Mouse (Mus musculus) ES-E14 (cell line): ENCODE measurements at regions not wholly inside any gene's neighbourhood (a gene's known extent, or its start where the extent isn't known, plus 50 kb on each side); places are given as distances from the start of the nearest gene placed in this dataset.
A peak's percentile ranks its signal among the peaks of the same experiment; 100 is the strongest.

Experiments used
- DNase-seq: peaks from one replicate; pipeline ENCODE4 v3.0.0-alpha.2; 2013; ENCODE audit warnings: low read depth, low spot score
- H3K27ac ChIP-seq: 2 replicates; pipeline ENCODE4 v1.5.1; 2012; ENCODE audit warnings: low read depth, mild to moderate bottlenecking, low read length, moderate library complexity, mixed read lengths; ENCODE audit not compliant: poor library complexity, insufficient read depth, severe bottlenecking
- H3K36me3 ChIP-seq: 2 replicates; pipeline ENCODE4 v1.6.1; 2012; ENCODE audit warnings: mild to moderate bottlenecking, low read length, moderate library complexity, mixed read lengths; ENCODE audit not compliant: control insufficient read depth, poor library complexity, insufficient read depth, severe bottlenecking
- H3K4me1 ChIP-seq, 2 experiments: fragments of 150-350 bp in 1 of 2; sonication (generic) in 1 of 2; 2 replicates each; pipeline ENCODE4 v1.6.1; 2012; ENCODE audit warnings: low read length in 2 of 2, mild to moderate bottlenecking in 1 of 2, mixed read lengths in 1 of 2; ENCODE audit not compliant: control insufficient read depth in 2 of 2, insufficient read depth in 2 of 2, poor library complexity in 1 of 2
- H3K4me3 ChIP-seq, 2 experiments: fragments of 150-350 bp in 1 of 2; sonication (generic) in 1 of 2; 2 replicates each; pipeline ENCODE4 v1.5.1; 2012; ENCODE audit warnings: low read length in 2 of 2, low read depth in 1 of 2, mild to moderate bottlenecking in 1 of 2, mixed read lengths in 1 of 2; ENCODE audit not compliant: insufficient read depth in 1 of 2, poor library complexity in 1 of 2, severe bottlenecking in 1 of 2
- H3K9ac ChIP-seq: 2 replicates; pipeline ENCODE4 v1.6.1; 2012; ENCODE audit warnings: low read depth, mild to moderate bottlenecking, low read length, mixed read lengths; ENCODE audit not compliant: poor library complexity, insufficient read depth, severe bottlenecking
- H3K9me3 ChIP-seq: fragments of 150-350 bp; sonication (generic); 2 replicates; pipeline ENCODE4 v1.6.1; 2012; ENCODE audit warnings: low read depth, mild to moderate bottlenecking, low read length; ENCODE audit not compliant: control insufficient read depth, insufficient read depth
- CHD2 ChIP-seq: IDR thresholded peaks from 2 replicates; pipeline ENCODE4 v1.6.1; 2014; ENCODE audit warnings: mild to moderate bottlenecking, low read depth, low read length, inconsistent platforms
- HCFC1 ChIP-seq: IDR thresholded peaks from 2 replicates; pipeline ENCODE4 v1.6.1; 2012; ENCODE audit warnings: low read length, inconsistent platforms, borderline replicate concordance; ENCODE audit not compliant: insufficient read depth
- MAFK ChIP-seq: IDR thresholded peaks from 2 replicates; pipeline ENCODE4 v1.6.1; 2014; ENCODE audit warnings: mild to moderate bottlenecking, low read depth, low read length, inconsistent platforms; ENCODE audit not compliant: insufficient read depth
- ZC3H11A ChIP-seq: IDR thresholded peaks from 2 replicates; pipeline ENCODE4 v1.6.1; 2012; ENCODE audit warnings: low read depth, mild to moderate bottlenecking, inconsistent platforms, low read length, borderline replicate concordance
- ZNF384 ChIP-seq: IDR thresholded peaks from 2 replicates; pipeline ENCODE4 v1.6.1; 2012; ENCODE audit warnings: low read depth, low read length, inconsistent platforms
- in situ Hi-C, 2 experiments: fragments of 600-800 bp; cut with MboI; formaldehyde crosslinking; loops; one replicate each; pipeline ENCODE4 v1.15.1; 2025; ENCODE audit warnings: low sequenced_read_pairs in 2 of 2, inconsistent platforms in 1 of 2; ENCODE audit not compliant: unreplicated experiment in 2 of 2

DNA sequence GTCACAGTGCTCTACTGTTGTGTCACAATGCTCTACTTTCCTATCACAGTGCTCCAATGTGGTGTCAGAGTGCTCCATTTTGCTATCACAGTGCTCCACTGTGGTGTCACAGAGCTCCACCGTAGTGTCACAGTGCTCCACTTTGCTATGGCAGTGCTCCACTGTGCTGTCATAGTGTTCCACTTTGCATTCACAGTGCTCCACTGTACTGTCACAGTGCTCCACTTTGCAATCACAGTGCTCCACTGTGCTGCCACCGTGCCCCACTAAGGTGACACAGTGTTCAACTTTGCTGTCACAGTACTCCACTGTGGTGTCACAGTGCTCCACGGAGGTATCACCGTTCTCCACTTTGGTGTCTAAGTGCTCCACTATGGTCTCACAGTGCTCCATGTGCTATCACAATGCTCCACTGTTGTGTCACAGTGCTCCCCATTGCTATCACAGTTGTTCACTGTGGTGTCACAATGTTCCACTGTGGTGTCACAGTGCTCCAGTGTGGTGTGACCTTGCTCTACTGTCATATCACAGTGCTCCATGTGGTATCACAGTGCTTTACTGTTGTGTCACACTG, 78.9 kb upstream of the Trpm1 start:
- H3K4me3 ChIP-seq: no peak overlapping the region
- no peak overlapping the region for H3K9ac ChIP-seq
- DNase-seq: no peak
- H3K36me3 ChIP-seq: no peaks in the 10 kb centered on the region
- H3K27ac ChIP-seq: peak overlapping the region; percentile 7; the same call in 1 of the 2 replicates
- in situ Hi-C loops: no loop called here
- no peaks in the 10 kb centered on the region for H3K9me3 ChIP-seq
- H3K4me1 ChIP-seq: no peaks in the 10 kb centered on the region
- TF ChIP-seq HCFC1 (no peak), MAFK (no peak), ZC3H11A (no peak), ZNF384 (no peak), CHD2 (no peak)

DNA sequence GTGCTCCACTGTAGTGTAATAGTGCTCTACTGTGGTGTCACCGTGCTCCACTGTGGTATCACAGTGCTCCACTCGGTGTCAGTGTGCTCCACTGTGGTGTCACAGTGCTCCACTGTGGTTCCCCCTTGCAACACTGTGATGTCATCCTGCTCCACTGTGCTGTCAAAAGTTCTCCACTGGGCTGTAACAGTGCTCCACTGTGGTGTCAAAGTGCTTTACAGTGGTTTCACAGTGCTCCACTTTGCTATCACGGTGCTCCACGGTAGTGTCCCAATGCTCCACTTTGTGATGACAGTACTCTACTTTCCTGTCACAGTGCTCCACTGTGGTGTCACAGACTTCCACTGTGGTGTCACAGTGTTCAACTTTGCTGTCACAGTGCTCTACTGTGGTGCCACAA, 79.4 kb upstream of the Trpm1 start:
- Histone ChIP-seq H3K4me1 (no peaks in the 10 kb centered on the region), H3K4me3 (no peak overlapping the region), H3K9ac (no peak overlapping the region), H3K9me3 (no peaks in the 10 kb centered on the region), H3K36me3 (no peaks in the 10 kb centered on the region), H3K27ac (no peak overlapping the region)
- no peak for DNase-seq
- TF ChIP-seq HCFC1: no peak
- TF ChIP-seq ZC3H11A: no peak
- no peak for TF ChIP-seq ZNF384
- TF ChIP-seq CHD2: no peak
- TF ChIP-seq MAFK: no peak
- in situ Hi-C loops: no loop called here

DNA sequence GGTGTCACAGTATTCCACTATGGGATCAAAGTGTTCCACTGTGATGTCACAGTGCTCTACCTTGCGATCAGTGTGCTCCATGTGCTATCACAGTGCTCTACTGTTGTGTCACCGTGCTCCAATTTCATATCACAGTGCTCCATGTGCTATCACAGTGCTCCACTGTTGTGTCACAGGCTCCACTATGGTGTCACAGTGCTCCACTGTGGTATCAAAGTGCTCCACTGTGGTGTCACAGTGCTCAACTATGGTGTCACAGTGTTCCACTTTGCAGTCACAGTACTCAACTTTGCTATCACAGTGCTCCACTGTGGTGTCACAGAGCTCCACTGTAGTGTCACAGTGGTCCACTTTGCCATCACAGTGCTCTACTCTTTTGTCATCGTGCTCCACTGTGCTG, 79.9 kb upstream of the Trpm1 start:
- Histone ChIP-seq H3K4me3 (no peak overlapping the region), H3K9ac (no peak overlapping the region), H3K27ac (no peak overlapping the region; the same call in 1 of the 2 replicates), H3K36me3 (no peaks in the 10 kb centered on the region), H3K9me3 (no peaks in the 10 kb centered on the region), H3K4me1 (no peaks in the 10 kb centered on the region)
- in situ Hi-C loops: no loop called here
- TF ChIP-seq ZC3H11A: no peak
- no peak for TF ChIP-seq ZNF384
- TF ChIP-seq CHD2: no peak
- TF ChIP-seq HCFC1: no peak
- TF ChIP-seq MAFK: no peak
- no peak for DNase-seq

DNA sequence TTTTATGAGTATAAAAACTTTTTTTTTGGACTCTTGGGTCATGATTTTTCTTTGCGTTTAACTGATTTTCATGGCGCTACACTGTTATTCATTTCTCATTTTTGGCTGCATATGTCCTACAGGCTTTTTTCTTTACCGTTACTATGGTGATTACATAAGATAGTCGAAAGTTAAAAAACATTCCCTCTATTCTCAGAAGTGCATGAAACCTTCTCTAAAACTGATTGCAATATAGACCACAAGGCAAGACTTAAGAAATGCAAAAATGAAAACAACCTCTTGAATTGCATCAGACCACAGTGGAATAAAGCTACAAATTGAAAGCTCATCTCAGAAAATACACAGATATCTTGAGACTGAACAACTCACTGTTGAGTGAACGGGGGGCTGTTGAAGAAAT, 82.7 kb upstream of the Trpm1 start:
- TF ChIP-seq ZNF384: no peak
- no peak for TF ChIP-seq ZC3H11A
- TF ChIP-seq MAFK: no peak
- no peak for TF ChIP-seq HCFC1
- TF ChIP-seq CHD2: no peak
- Histone ChIP-seq H3K9ac (no peak overlapping the region), H3K9me3 (no peaks in the 10 kb centered on the region), H3K36me3 (no peaks in the 10 kb centered on the region), H3K4me1 (no peaks in the 10 kb centered on the region; a peak in 1 of 4 replicates), H3K4me3 (no peak overlapping the region), H3K27ac (no peak overlapping the region)
- DNase-seq: no peak
- in situ Hi-C loops: no loop called here
